In the genomic region with DNA sequence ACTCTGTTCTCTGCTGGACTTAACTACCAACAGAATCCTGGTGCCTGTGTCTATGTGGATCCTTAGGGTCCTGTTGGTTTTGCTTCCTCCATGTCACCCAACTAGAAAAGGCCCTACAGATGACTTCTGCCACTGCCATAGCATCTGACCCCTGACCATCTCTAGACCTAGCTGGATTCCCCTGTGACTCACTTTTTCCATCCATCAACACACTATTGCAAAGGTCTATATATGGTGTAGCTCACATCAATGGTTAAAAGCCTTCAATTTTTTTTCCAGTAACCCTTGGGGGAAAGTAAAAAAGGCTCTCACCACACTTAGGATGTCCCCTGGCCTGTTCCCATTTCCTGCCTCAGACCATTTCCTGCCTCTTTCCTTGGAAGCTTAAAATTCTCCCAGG, we compare ENCODE assay signal across 25 mouse cellular contexts.
"Had no signal": no experiment of that assay in that cellular context is flagged by ENCODE, and none has a peak within 500 bp of the region (broad histone marks: within the 10 kb centered on the region; RNA-seq: fewer than 3 reads in every experiment).

No protein-coding gene starts in this region.

- H3K4me2 ChIP-seq: embryonic facial prominence, embryonic 12.5 days; embryonic facial prominence, embryonic 13.5 days; embryonic facial prominence, embryonic 15.5 days; forebrain, embryonic 12.5 days; forebrain, embryonic 13.5 days; forebrain, embryonic 15.5 days; heart, embryonic 11.5 days had no signal

- H3K27me3 ChIP-seq: embryonic facial prominence, embryonic 12.5 days; embryonic facial prominence, embryonic 13.5 days; embryonic facial prominence, embryonic 15.5 days; forebrain, embryonic 15.5 days had no signal

- DNase-seq: cerebellum, adult 9-11 months; cerebellum, postnatal 10 days; cerebellum, postnatal 14 days; cerebellum, postnatal 25 days; cerebellum, postnatal 36 days; embryo, embryonic 11 days; forebrain, postnatal 0 days; gastrocnemius, adult 2 months; gastrocnemius, postnatal 10 days; gastrocnemius, postnatal 14 days; gastrocnemius, postnatal 25 days; gastrocnemius, postnatal 36 days; heart, adult 18-20 months; heart, adult 2 months had no signal

- H3K9me3 ChIP-seq: embryonic facial prominence, embryonic 12.5 days; embryonic facial prominence, embryonic 13.5 days; embryonic facial prominence, embryonic 15.5 days; forebrain, embryonic 13.5 days; forebrain, embryonic 15.5 days; heart, embryonic 10.5 days had no signal

- H3K36me3 ChIP-seq: embryonic facial prominence, embryonic 10.5 days; embryonic facial prominence, embryonic 12.5 days; embryonic facial prominence, embryonic 13.5 days; embryonic facial prominence, embryonic 15.5 days; forebrain, embryonic 10.5 days; forebrain, embryonic 12.5 days; forebrain, embryonic 15.5 days; heart, embryonic 10.5 days had no signal

- H3K4me3 ChIP-seq: embryonic facial prominence, embryonic 10.5 days; embryonic facial prominence, embryonic 12.5 days; embryonic facial prominence, embryonic 13.5 days; embryonic facial prominence, embryonic 15.5 days; erythroblast, embryonic 14.5 days; forebrain, embryonic 10.5 days; forebrain, embryonic 12.5 days; forebrain, embryonic 13.5 days; forebrain, embryonic 15.5 days; gastrocnemius, adult 2 months; heart, adult 2 months; heart, embryonic 10.5 days had no signal

- H3K27ac ChIP-seq: embryonic facial prominence, embryonic 10.5 days; embryonic facial prominence, embryonic 12.5 days; embryonic facial prominence, embryonic 13.5 days; embryonic facial prominence, embryonic 15.5 days; forebrain, embryonic 10.5 days; forebrain, embryonic 12.5 days; forebrain, embryonic 13.5 days; forebrain, embryonic 15.5 days; gastrocnemius, adult 2 months; heart, adult 2 months; heart, embryonic 10.5 days had no signal

- H3K9ac ChIP-seq: embryonic facial prominence, embryonic 12.5 days; embryonic facial prominence, embryonic 13.5 days; embryonic facial prominence, embryonic 15.5 days; forebrain, embryonic 12.5 days; forebrain, embryonic 13.5 days; forebrain, embryonic 15.5 days; forebrain, postnatal 0 days had no signal

- H3K4me1 ChIP-seq: embryonic facial prominence, embryonic 12.5 days; heart, embryonic 10.5 days had no signal
